Comparison of ENCODE assay signal across 33 mouse cellular contexts in the genomic region with DNA sequence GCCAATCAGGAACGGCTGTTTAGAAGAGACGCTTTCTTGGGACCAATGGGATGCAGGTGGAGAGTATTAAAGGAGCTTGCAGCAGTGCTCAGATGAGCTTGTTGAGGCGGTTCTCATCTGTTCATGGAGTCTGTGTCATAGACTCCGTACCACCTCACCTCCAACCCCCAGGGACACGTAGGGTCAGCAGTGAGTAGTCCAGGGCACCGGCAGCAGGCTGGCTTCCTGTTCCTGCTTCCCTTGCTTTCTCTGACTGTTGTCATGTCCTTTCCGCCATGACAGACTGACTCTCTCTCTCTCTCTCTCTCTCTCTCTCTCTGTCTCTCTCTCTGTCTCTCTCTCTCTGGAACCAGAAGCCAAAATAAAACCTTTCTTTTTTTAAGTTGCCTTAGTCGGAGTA.
"Had no signal": no experiment of that assay in that cellular context is flagged by ENCODE, and none has a peak within 500 bp of the region (broad histone marks: within the 10 kb centered on the region; RNA-seq: fewer than 3 reads in every experiment).

No protein-coding gene starts in this region.

- H3K9me3 ChIP-seq: heart, embryonic 12.5 days; heart, embryonic 13.5 days; heart, embryonic 15.5 days; hindbrain, embryonic 13.5 days; hindbrain, embryonic 15.5 days; intestine, embryonic 15.5 days; kidney, embryonic 15.5 days had no signal

- H3K4me3 ChIP-seq: heart, embryonic 12.5 days; heart, embryonic 13.5 days; heart, embryonic 15.5 days; hindbrain, embryonic 13.5 days; hindbrain, embryonic 15.5 days; intestine, embryonic 15.5 days; kidney, embryonic 15.5 days; layer of hippocampus, adult 2 months; left cerebral cortex, adult 2 months had no signal

- H3K9ac ChIP-seq: heart, embryonic 12.5 days; heart, embryonic 13.5 days; heart, embryonic 15.5 days; hindbrain, embryonic 13.5 days; hindbrain, embryonic 14.5 days; hindbrain, embryonic 15.5 days; intestine, embryonic 15.5 days; kidney, embryonic 15.5 days had no signal

- H3K27me3 ChIP-seq: heart, embryonic 12.5 days; heart, embryonic 13.5 days; heart, embryonic 15.5 days; hindbrain, embryonic 13.5 days; hindbrain, embryonic 15.5 days; intestine, embryonic 15.5 days; kidney, embryonic 15.5 days had no signal

- H3K4me1 ChIP-seq: heart, embryonic 12.5 days; heart, embryonic 13.5 days; heart, embryonic 15.5 days; hindbrain, embryonic 15.5 days; intestine, embryonic 15.5 days; kidney, embryonic 15.5 days had no signal

- H3K4me2 ChIP-seq: heart, embryonic 11.5 days; heart, embryonic 12.5 days; heart, embryonic 13.5 days; heart, embryonic 15.5 days; hindbrain, embryonic 13.5 days; hindbrain, embryonic 14.5 days; hindbrain, embryonic 15.5 days; intestine, embryonic 15.5 days; kidney, embryonic 15.5 days had no signal

- H3K36me3 ChIP-seq: heart, embryonic 12.5 days; heart, embryonic 13.5 days; heart, embryonic 15.5 days; hindbrain, embryonic 13.5 days; hindbrain, embryonic 15.5 days; intestine, embryonic 15.5 days; kidney, embryonic 15.5 days had no signal

- ATAC-seq: hindbrain, embryonic 16.5 days; hindbrain, postnatal 0 days; inflammation-experienced regulatory T-cells, adult 6 months; intestine, embryonic 15.5 days; intestine, embryonic 16.5 days; intestine, postnatal 0 days had no signal

- DNase-seq: heart, postnatal 10 days; heart, postnatal 14 days; heart, postnatal 36 days; heart, postnatal 4 days; kidney, adult 11 months; kidney, adult 18-20 months; kidney, adult 2 months; kidney, adult 8-10 months; kidney, adult 9 months; kidney, postnatal 10 days; kidney, postnatal 14 days; kidney, postnatal 25 days; kidney, postnatal 36 days; kidney, postnatal 4 days; layer of hippocampus, adult 9-11 months; layer of hippocampus, postnatal 36 days had no signal

- H3K27ac ChIP-seq: heart, embryonic 13.5 days; heart, embryonic 15.5 days; hindbrain, embryonic 13.5 days; hindbrain, embryonic 14.5 days; hindbrain, embryonic 15.5 days; hindbrain, postnatal 0 days; intestine, embryonic 15.5 days; kidney, embryonic 15.5 days; kidney, postnatal 0 days; layer of hippocampus, adult 2 months; left cerebral cortex, adult 2 months had no signal
